Mouse (Mus musculus) kidney, adult 9 months (tissue): Measurements from ENCODE around the gene Ube2e1.
"Not testable (repeated sequence)": the region's sequence is repeated elsewhere in the genome, so short reads cannot be mapped to it uniquely, and the experiment has no call there.

ENCODE experiments used
- DNase-seq: peaks from one replicate; pipeline ENCODE4 v3.0.0; 2022

Gene Ube2e1

DNA sequence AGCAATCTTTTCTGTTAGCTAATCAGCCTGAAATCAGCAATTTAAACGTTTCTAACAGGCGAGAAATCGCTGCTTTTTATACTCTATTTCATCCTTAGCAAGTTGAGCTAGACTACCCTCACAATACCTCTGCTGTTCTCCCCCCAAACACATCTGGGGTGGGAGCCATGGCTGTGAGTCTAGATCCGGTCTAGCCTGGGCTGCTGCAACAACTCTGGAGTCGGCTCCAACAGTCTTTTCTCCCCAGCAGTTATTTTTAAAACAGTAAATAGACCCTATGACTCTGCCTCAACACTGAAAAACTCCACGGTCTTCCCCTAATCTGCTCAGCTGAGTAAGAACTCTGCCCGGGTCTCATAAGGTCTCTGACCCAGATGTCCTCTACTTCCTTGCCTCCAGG, 91.5 kb downstream of the Ube2e1 start:
- no peak for DNase-seq

DNA sequence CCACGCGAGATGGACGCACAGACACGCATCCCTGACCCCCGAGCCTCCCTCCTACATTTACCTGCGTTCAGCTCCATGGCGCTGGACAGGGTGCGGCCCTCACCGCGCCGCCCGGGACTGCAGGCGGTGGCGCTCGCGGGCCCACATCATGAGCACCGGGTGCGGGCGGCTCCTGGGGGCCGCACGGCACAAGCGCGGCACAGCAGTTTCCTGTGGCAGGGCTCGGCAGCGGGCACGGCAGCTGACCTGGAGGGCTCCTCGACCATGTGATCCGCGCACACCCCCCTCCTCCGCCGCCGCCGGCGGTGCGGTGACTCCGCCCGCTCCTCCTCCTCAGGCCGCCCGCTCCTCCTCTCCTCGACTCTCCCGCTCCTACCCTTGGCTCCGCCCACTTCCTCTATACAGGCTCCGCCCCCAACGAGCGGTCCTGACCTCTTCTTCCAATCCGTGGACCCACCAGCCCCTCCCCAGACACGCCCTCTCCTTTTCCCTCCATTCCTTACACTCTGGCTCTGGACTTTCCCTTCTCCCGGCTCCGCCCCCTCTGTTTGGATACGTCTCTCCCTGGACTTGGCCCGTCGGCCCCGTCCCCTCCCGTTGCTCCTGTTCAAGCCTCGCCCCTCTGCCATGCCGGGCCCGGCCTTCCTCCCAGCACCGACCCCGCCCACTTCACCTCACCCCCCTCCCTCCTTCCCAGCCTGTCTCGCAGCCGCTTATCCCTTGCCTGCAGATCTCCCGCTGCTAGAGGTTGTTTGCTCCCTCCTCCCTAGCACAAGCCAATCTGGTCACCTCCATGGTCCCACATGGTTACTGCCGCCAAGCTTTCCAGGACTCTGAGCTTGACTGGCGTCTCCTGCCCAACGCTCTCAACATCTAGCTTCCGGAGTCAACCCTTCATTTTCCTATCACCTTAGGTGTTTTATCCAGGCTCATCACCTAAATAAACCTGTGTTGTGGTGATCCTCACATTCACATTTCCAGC, 92.6 kb downstream of the Ube2e1 start, which contains the start of gene Nr1d2:
Gene Nr1d2 (minus strand): TSS at position 378 of the 982 bp plus-strand sequence.
- peak; percentile 100 for DNase-seq

DNA sequence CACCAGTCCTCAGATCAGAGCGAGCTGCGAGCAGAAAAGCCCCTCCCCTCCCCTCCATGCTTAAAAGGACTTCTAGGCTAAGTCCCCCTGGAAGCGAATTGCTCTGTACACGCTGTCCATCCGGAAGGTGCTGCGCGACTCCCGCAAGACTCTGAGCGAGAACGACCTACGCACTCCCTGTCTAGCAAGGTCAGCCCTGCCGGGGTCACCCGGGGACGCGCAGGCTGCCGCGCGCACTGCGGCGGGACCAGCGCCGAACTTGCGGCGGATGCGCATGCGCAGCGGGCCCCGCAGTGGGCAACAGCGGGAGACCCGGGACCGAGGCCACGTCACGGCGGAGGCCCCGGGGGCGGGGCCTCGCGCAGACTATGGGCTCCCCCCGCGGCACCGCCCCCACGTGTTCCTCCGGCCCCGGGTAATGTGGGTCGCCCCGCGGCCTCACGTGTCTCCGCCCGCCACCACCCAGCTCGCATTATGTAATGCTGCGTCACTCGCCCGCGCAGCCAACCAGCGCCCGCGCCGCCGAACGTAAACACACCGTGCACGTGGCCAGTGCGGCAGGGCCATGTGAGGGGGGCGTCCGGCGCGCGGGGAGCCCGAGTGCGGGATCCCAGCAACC, 93.4 kb downstream of the Ube2e1 start:
- peak; percentile 99 for DNase-seq

DNA sequence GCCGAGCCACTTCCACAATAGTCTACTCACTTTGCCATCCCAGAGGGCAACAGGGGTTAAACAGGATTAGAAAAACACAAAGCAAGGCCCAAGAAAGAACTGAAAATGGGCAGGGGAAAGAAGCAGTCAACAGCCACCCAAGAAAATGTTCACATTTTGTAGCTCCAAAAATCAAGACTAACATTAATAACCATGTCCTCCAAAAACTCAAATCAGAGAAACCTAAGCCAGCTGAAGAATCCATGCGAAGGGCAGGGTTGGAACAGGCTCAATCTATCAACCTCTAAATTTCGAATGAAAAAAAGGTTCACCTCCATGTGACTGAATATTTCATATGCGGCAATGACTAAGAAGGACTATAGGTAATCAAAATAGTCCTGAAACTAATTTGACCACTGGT, 94.3 kb downstream of the Ube2e1 start:
- DNase-seq: no peak

DNA sequence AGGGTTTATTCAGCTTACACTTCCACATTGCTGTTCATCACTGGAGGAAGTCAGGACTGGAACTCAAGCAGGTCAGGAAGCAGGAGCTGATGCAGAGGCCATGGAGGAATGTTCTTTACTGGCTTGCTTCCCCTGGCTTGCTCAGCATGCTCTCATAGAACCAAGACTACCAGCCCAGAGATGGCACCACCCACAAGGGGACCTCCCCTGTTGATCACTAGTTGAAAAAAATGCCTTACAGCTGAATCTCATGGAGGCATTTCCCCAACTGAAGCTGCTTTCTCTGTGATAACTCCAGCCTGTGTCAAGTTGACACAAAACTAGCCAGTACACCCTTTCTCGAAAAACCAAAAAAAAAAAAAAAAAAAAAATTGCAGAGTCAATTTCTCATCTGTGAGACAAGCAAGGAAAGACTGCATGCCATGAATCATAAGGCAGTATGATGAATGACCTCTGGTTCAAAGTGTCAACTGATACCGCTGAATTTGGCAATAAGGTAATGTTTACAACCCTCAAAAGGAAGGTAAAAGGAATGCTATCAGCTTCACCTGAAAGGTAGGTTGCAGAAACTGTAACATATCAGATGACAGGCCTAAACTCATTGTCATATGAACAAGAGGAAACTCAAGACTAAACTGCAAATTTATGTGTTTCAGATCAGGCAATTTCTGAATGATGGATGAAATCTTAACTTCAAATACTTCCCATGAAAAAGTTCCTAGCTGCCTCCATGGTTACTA, 95.0 kb downstream of the Ube2e1 start:
- not testable (repeated sequence) for DNase-seq

DNA sequence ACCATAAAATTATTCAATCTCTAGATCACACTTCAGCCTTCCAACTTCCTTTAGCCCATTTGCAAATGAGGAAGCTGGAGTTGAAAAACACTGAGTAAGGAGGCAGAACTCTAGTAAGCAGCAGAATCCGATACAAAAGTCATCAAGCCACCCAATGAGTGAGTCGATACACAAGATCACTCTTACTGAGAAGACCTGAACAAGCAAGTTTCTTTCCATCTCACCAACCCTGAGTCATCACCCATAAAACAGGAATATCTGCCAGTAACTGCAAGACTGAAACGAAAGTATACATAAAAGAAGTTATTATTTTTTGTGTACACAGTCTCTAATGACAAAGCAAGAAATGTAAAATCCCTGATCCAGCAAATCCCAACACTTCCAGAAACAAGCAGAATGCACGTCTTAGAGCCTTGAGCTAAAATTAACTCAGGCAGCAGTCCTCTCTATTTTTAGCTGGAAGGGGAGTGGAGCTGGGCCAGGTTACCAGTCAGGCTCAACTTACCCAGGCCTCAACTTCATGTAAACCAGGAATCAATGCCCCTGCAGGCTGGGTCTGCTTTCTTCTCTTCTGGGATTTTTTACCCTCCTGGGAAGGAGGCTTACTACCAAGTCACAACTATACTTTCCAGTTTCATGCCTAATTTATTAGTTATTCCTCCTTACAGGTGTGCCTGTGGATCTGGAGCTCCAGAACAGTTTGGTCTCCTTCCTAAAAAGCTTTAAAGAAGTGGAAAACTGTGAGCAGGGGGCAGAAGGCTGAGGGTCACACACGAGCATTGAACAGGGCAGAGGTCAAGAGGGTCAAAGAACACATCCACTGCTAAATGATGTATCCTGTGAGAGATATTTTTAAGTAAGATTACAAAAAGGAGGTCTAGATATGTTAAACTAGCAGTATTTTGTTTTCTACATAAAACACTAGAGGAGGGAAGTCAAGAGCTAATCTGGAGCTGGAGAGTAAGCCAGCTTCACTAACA, 97.4 kb downstream of the Ube2e1 start:
- no peak for DNase-seq

DNA sequence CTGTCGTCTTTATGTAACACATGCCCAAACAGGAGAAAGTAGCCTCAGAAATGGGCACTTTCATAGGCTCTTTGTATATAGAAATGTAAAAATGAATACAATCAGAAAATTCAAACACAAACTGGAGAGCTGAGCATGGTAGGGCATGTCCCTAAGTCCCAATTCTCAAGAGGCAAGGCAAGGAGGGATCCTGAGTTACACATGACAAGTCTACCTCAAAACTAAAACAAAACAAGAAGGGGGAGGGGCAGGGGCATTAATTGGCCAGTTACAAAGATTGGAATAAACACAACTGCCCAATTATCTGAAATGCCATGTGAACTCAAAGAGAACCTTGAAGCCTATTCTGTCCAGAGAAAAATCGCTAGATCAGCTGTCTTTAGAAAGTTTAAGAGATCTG, 98.6 kb downstream of the Ube2e1 start:
- no peak for DNase-seq
